Mouse (Mus musculus): ENCODE measurements around the gene Rbm48.

DNA sequence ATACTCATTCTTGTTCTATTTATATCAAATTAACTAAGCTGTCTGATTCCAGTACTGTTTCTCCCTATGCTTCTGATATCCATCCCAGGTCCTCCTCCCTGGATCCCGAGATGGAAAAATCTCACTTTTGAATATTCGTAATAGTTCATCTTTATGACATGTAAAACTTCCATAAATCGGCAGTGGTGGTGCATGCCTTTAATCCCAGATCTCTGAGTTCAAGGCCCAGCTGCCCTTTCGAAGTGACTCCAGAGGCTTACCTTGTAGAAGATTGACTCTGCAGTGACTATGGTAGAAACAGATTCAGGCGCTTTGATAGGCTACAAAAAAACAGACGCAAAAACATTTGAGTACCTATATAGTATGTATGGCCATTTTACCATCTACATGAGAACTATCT is 48.2 kb upstream of the Rbm48 start:
- TF ChIP-seq CTCF (conservative IDR thresholded peaks at IDR 0.05; ENCODE audit: low read length) (no peak), POU5F1 (IDR thresholded peaks at IDR 0.05; ENCODE audit: borderline replicate concordance, low read length) (no peak)
